Mouse (Mus musculus) hindbrain, postnatal 0 days (tissue): ENCODE measurements around the gene Grk2. TPM values are rescaled to one million over a fixed set of nuclear protein-coding genes. Genes with fewer than 3 reads are reported as not detected.
A peak's percentile ranks its signal among the peaks of the same experiment; 100 is the strongest.

Experiments used
- ATAC-seq: fragments of 200-750 bp; cut with Nextera tagmentation; 2 replicates; pipeline ENCODE4 v1.8.0; 2017; ENCODE audit warnings: mild to moderate bottlenecking, moderate TSS enrichment, moderate library complexity
- DNase-seq: peaks from one replicate; pipeline ENCODE4 v3.0.0-alpha.2; 2015; ENCODE audit warnings: low spot score
- H3K27ac ChIP-seq: fragments of 300-500 bp; sonication (generic); 2 replicates; pipeline ENCODE4 v1.5.1; 2014; ENCODE audit warnings: mild to moderate bottlenecking
- H3K27me3 ChIP-seq: fragments of 300-500 bp; sonication (generic); 2 replicates; pipeline ENCODE4 v1.6.1; 2014; ENCODE audit warnings: low read length, mixed read lengths; ENCODE audit not compliant: insufficient read depth
- H3K36me3 ChIP-seq: fragments of 300-500 bp; sonication (generic); 2 replicates; pipeline ENCODE4 v1.6.1; 2014; ENCODE audit warnings: low read length, mixed read lengths; ENCODE audit not compliant: insufficient read depth
- H3K4me1 ChIP-seq: fragments of 300-500 bp; sonication (generic); 2 replicates; pipeline ENCODE4 v1.6.1; 2014; ENCODE audit warnings: antibody characterized with exemption, low read length, mixed read lengths; ENCODE audit not compliant: insufficient read depth
- H3K4me2 ChIP-seq: fragments of 300-500 bp; sonication (generic); 2 replicates; pipeline ENCODE4 v1.6.1; 2014; ENCODE audit warnings: low read depth, mild to moderate bottlenecking, low read length, moderate library complexity, mixed read lengths
- H3K4me3 ChIP-seq: fragments of 300-500 bp; sonication (generic); 2 replicates; pipeline ENCODE4 v1.5.1; 2014; ENCODE audit warnings: low read length
- H3K9ac ChIP-seq: fragments of 300-500 bp; sonication (generic); replicated peaks from 2 replicates; pipeline ENCODE4 v1.6.1; 2014; ENCODE audit warnings: mild to moderate bottlenecking, low read length, moderate library complexity, mixed read lengths
- H3K9me3 ChIP-seq: fragments of 300-500 bp; sonication (generic); 2 replicates; pipeline ENCODE4 v1.6.1; 2016; ENCODE audit warnings: low read length, mixed read lengths
- CTCF ChIP-seq: IDR thresholded peaks from 2 replicates; pipeline ENCODE4 v1.5.1; 2016; ENCODE audit warnings: antibody characterized with exemption, control low read depth, low read depth
- WGBS: fragments of 180-500 bp; shearing (Covaris S2); extraction: QIAGEN DNeasy Blood & Tissue Kit; methylation state at CpG from one replicate; pipeline ENCODE4 v1.1.7; 2014; 5-methylcytosine and 5-hydroxymethylcytosine counted together
- polyA plus RNA-seq: library from polyadenylated mRNA; unstranded; fragments of >200 nt; fragmentation: Nextera tagmentation; extraction: Ambion mirVana; gene quantifications from 2 replicates; pipeline ENCODE4 v1.2.1, GENCODE M21; 2015
- total RNA-seq: library from RNA; depleted of rRNA; stranded (reverse); fragments of >200 nt; gene quantifications from 2 replicates; pipeline ENCODE4 v1.2.3, GENCODE M21; 2014

Grk2 gene
- total and polyA plus RNA-seq, 2 experiments from 2014 or later = 25.8 to 142 TPM

- WGBS = 74% methylated on average over 14 of the region's 14 CpGs
- H3K4me1 ChIP-seq = 0 out of 2 replicates have a peak, but pooled peaks cover 4% of the 10 kb centered on the region
Observed at GRCm38 (mm10) chr19:4263702-4264101, 42.3 kb downstream of the Grk2 start.

GRCm38 (mm10) chr19:4262756-4263155 is 43.3 kb downstream of the Grk2 start:
- Histone ChIP-seq H3K27ac (no peak overlapping the region), H3K4me1 (no peaks in the 10 kb centered on the region), H3K27me3 (no peaks in the 10 kb centered on the region), H3K36me3 (no peaks in the 10 kb centered on the region), H3K4me3 (no peak overlapping the region), H3K9me3 (no peaks in the 10 kb centered on the region), H3K4me2 (no peak overlapping the region), H3K9ac (no peak overlapping the region)
- WGBS = 75% methylated on average over 6 of the region's 6 CpGs
- ATAC-seq = no peak
- DNase-seq = no peak
- TF ChIP-seq CTCF = no peak

More at GRCm38 (mm10) chr19:4263702-4264101, 42.3 kb downstream of the Grk2 start:
- H3K36me3 ChIP-seq = no peaks in the 10 kb centered on the region
- H3K4me3 ChIP-seq = no peak overlapping the region
- no peak overlapping the region for H3K9ac ChIP-seq
- H3K9me3 ChIP-seq = no peaks in the 10 kb centered on the region
- no peak for ATAC-seq
- no peak for TF ChIP-seq CTCF
- no peak overlapping the region for H3K4me2 ChIP-seq
- no peak overlapping the region for H3K27ac ChIP-seq
- H3K27me3 ChIP-seq = no peaks in the 10 kb centered on the region
- DNase-seq = no peak

GRCm38 (mm10) chr19:4261038-4261698 is 44.9 kb downstream of the Grk2 start:
- Histone ChIP-seq H3K9me3 (no peaks in the 10 kb centered on the region), H3K27me3 (no peaks in the 10 kb centered on the region), H3K4me3 (no peak overlapping the region), H3K36me3 (no peaks in the 10 kb centered on the region), H3K4me2 (no peak overlapping the region), H3K27ac (no peak overlapping the region), H3K9ac (no peak overlapping the region), H3K4me1 (no peaks in the 10 kb centered on the region)
- peak; percentile 18; the same call in 1 of the 2 replicates for TF ChIP-seq CTCF
- WGBS = 61% methylated on average over 8 of the region's 8 CpGs
- DNase-seq (peak; percentile 22), ATAC-seq (no peak)

- 0 out of 2 replicates have a peak overlapping the region, but pooled peaks have one; percentile 26 for H3K27ac ChIP-seq
Observed at GRCm38 (mm10) chr19:4257897-4258252, 48.1 kb downstream of the Grk2 start.

GRCm38 (mm10) chr19:4257216-4257896 is 48.7 kb downstream of the Grk2 start:
- Histone ChIP-seq H3K27ac (peak overlapping the region; percentile 38; the same call in 1 of the 2 replicates), H3K27me3 (no peaks in the 10 kb centered on the region), H3K4me1 (no peaks in the 10 kb centered on the region), H3K4me3 (peak overlapping the region; percentile 69), H3K9ac (peak overlapping the region; percentile 61), H3K9me3 (no peaks in the 10 kb centered on the region), H3K4me2 (peak overlapping the region; percentile 94), H3K36me3 (no peaks in the 10 kb centered on the region)
- DNase-seq (peak; percentile 99), ATAC-seq (peak; percentile 91)
- WGBS = 1% methylated on average over 41 of the region's 41 CpGs
- peak; percentile 95 for TF ChIP-seq CTCF

More at GRCm38 (mm10) chr19:4257897-4258252, 48.1 kb downstream of the Grk2 start:
- Histone ChIP-seq H3K4me2 (peak overlapping the region; percentile 94), H3K4me3 (peak overlapping the region; percentile 69), H3K4me1 (no peaks in the 10 kb centered on the region), H3K36me3 (no peaks in the 10 kb centered on the region), H3K9ac (peak overlapping the region; percentile 47), H3K27me3 (no peaks in the 10 kb centered on the region), H3K9me3 (no peaks in the 10 kb centered on the region)
- no peak for TF ChIP-seq CTCF
- peak; percentile 60 for ATAC-seq
- WGBS = 14% methylated on average over 12 of the region's 12 CpGs
- DNase-seq = no peak

- Histone ChIP-seq H3K36me3 (no peaks in the 10 kb centered on the region), H3K9ac (no peak overlapping the region), H3K4me3 (no peak overlapping the region), H3K27ac (no peak overlapping the region), H3K27me3 (no peaks in the 10 kb centered on the region), H3K4me1 (no peaks in the 10 kb centered on the region), H3K4me2 (no peak overlapping the region), H3K9me3 (no peaks in the 10 kb centered on the region)
- peak; percentile 47 for TF ChIP-seq CTCF
- WGBS = 73% methylated on average over 11 of the region's 11 CpGs
- ATAC-seq (no peak), DNase-seq (no peak)
Observed at GRCm38 (mm10) chr19:4255583-4256162, 50.3 kb downstream of the Grk2 start.
